Mouse (Mus musculus) hindbrain, embryonic 13.5 days (tissue): ENCODE measurements around the gene Tfb2m. TPM values are rescaled to one million over a fixed set of nuclear protein-coding genes. Genes with fewer than 3 reads are reported as not detected.

Experiments
- ATAC-seq: fragments of 200-750 bp; cut with Nextera tagmentation; 2 replicates; pipeline ENCODE4 v1.8.0; 2017; ENCODE audit warnings: moderate TSS enrichment; ENCODE audit not compliant: low FRiP score
- H3K27ac ChIP-seq: fragments of 300-500 bp; sonication (generic); 2 replicates; pipeline ENCODE4 v1.5.1; 2015; ENCODE audit warnings: inconsistent platforms, mild to moderate bottlenecking, moderate library complexity
- H3K27me3 ChIP-seq: fragments of 300-500 bp; sonication (generic); 2 replicates; pipeline ENCODE4 v1.6.1; 2015; ENCODE audit warnings: mild to moderate bottlenecking, inconsistent platforms
- H3K36me3 ChIP-seq: fragments of 300-500 bp; sonication (generic); 2 replicates; pipeline ENCODE4 v1.6.1; 2015; ENCODE audit warnings: mild to moderate bottlenecking, inconsistent platforms
- H3K4me1 ChIP-seq: fragments of 300-500 bp; sonication (generic); replicated peaks from 2 replicates; pipeline ENCODE4 v1.6.1; 2015; ENCODE audit warnings: inconsistent platforms
- H3K4me2 ChIP-seq: fragments of 300-500 bp; sonication (generic); 2 replicates; pipeline ENCODE4 v1.6.1; 2015; ENCODE audit warnings: inconsistent platforms, mild to moderate bottlenecking, moderate library complexity
- H3K4me3 ChIP-seq: fragments of 300-500 bp; sonication (generic); 2 replicates; pipeline ENCODE4 v1.5.1; 2015; ENCODE audit warnings: mild to moderate bottlenecking, inconsistent platforms
- H3K9ac ChIP-seq: fragments of 300-500 bp; sonication (generic); 2 replicates; pipeline ENCODE4 v1.6.1; 2015; ENCODE audit warnings: mild to moderate bottlenecking, inconsistent platforms
- H3K9me3 ChIP-seq: fragments of 300-500 bp; sonication (generic); 2 replicates; pipeline ENCODE4 v1.6.1; 2016; ENCODE audit warnings: inconsistent platforms
- WGBS: fragments of 180-500 bp; shearing (Covaris S2); methylation state at CpG from one replicate; pipeline ENCODE4 v1.1.7; 2015; 5-methylcytosine and 5-hydroxymethylcytosine counted together
- polyA plus RNA-seq: library from polyadenylated mRNA; unstranded; fragments of >200 nt; fragmentation: Nextera tagmentation; extraction: Ambion mirVana; gene quantifications from 2 replicates; pipeline ENCODE4 v1.2.1, GENCODE M21; 2015

Tfb2m gene
- polyA plus RNA-seq, 1 experiment from 2014 or later: 39.0 TPM

DNA sequence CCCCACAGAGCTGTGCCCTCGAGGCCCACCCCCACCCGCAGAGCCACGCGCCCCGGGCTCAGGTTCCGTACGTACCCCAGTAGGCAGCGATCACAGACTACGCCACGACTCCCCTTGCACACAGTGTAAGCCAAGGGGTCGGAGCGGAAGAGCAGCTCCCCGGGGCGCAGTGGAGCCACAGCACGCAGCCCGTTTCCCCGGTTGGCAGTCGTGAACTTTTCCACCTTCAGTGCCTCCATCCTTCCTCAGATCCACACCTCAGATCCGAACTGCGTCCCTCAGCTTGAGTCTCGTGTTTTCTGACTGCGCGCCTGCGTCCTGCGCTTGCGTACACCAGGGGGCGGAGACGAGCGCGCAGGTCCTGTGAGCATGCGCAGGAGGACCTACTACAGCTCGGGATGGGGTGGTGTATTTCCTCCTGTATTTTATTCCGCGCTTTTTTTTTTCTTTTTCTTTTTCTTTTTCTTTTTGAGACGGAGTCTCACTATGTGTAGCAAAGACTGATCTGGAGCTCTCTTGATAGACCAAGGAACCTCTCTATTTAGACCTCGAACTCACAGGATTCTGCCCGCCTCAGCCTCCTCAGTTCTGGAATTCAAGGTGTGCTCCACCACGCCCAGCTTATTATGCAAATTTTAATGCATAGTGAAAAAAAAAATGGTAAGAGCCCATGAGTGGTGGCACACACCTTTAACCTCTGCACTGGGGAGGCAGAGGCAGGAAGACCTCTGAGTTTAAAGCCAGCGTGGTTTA is 28.2 kb downstream of the Tfb2m start, which contains the start of gene Smyd3:
Gene Smyd3 (minus strand): TSS at position 329 of the 753 bp plus-strand sequence.
- Histone ChIP-seq H3K9ac (peak within 1 kb of the TSS; percentile 85), H3K27ac (no peak within 1 kb of the TSS), H3K27me3 (0 out of 2 replicates have a peak, but pooled peaks cover 3% of the 10 kb centered on the region), H3K36me3 (no peaks in the 10 kb centered on the region), H3K9me3 (no peaks in the 10 kb centered on the region), H3K4me2 (peak within 1 kb of the TSS; percentile 99), H3K4me1 (peaks cover 12% of the 10 kb centered on the region), H3K4me3 (peak within 1 kb of the TSS; percentile 79)
- WGBS: 7% methylated on average over 39 of the region's 39 CpGs
- ATAC-seq: peak; percentile 91

DNA sequence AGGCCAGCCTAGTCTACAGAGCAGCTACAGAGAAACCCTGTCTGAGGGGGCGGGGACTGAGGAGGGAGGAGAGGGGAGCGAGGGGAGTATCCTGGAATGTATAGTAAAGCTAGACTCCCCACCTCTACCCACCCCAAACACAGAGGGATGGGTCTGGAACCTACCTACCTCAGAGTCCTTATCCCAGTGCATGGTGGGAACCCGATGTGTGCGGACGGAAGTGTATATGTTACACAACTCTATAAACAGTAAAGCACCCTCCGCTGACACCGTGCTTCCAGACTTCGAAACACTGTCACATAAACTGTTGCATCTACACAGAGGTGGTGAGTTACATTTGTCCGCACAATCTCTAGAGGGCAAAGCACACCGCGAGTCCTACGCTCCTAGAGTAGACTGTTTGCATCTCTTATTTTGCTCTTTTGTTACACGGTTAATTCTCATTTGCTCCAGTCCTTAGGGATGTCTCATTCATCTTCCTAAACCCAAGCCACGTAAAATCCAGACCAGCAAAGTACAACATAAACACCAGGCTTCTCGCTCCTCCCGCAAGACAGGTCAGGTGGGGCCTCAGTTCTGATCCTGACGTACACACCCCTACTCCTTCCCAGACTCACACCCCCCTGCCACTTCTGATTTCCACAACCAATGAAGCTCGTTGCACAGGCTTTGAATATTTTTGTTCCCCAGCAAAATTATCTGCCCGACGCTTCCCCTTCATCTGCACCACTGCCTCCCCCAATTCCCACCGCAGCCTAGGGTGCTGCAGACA is 28.9 kb downstream of the Tfb2m start:
- Histone ChIP-seq H3K27ac (no peak overlapping the region), H3K36me3 (no peaks in the 10 kb centered on the region), H3K27me3 (0 out of 2 replicates have a peak, but pooled peaks cover 3% of the 10 kb centered on the region), H3K4me3 (peak overlapping the region; percentile 79), H3K4me2 (peak overlapping the region; percentile 99), H3K9ac (peak overlapping the region; percentile 85), H3K9me3 (no peaks in the 10 kb centered on the region), H3K4me1 (peaks cover 12% of the 10 kb centered on the region)
- peak; percentile 69 for ATAC-seq
- under 1% methylated on average over 21 of the region's 21 CpGs for WGBS

DNA sequence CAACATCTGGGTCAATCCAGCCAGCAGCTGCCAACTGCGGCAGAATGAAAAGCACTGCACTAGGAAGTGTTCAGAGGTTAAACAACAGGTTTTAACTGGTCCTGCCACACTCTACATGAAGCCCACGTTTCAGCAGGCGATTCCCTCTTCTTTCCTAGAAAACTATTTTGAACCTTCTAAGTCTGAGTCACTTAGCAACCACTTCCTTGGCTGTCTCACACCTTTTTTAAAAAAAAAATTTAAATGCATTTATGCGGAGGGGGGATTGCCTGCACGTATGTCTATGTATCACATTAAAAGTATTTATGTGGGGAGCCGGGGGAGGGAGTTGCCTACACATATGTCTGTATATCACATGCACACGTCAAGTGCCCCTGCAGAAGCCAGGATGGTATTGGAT is 34.2 kb downstream of the Tfb2m start:
- Histone ChIP-seq H3K4me3 (no peak overlapping the region), H3K27ac (no peak overlapping the region), H3K4me2 (no peak overlapping the region), H3K9me3 (no peaks in the 10 kb centered on the region), H3K9ac (no peak overlapping the region), H3K4me1 (peaks cover 5% of the 10 kb centered on the region), H3K27me3 (0 out of 2 replicates have a peak, but pooled peaks cover 3% of the 10 kb centered on the region), H3K36me3 (no peaks in the 10 kb centered on the region)
- ATAC-seq: no peak
- WGBS: 89% methylated on average over 7 of the region's 7 CpGs

GRCm38 (mm10) chr1:179510546-179511340 is 35.3 kb downstream of the Tfb2m start:
- H3K36me3 ChIP-seq: no peaks in the 10 kb centered on the region
- no peak overlapping the region for H3K27ac ChIP-seq
- no peak overlapping the region for H3K9ac ChIP-seq
- H3K4me2 ChIP-seq: no peak overlapping the region
- H3K4me1 ChIP-seq: no peaks in the 10 kb centered on the region
- H3K27me3 ChIP-seq: no peaks in the 10 kb centered on the region
- H3K4me3 ChIP-seq: no peak overlapping the region
- no peaks in the 10 kb centered on the region for H3K9me3 ChIP-seq
- WGBS: 88% methylated on average over 13 of the region's 13 CpGs
- no peak for ATAC-seq

DNA sequence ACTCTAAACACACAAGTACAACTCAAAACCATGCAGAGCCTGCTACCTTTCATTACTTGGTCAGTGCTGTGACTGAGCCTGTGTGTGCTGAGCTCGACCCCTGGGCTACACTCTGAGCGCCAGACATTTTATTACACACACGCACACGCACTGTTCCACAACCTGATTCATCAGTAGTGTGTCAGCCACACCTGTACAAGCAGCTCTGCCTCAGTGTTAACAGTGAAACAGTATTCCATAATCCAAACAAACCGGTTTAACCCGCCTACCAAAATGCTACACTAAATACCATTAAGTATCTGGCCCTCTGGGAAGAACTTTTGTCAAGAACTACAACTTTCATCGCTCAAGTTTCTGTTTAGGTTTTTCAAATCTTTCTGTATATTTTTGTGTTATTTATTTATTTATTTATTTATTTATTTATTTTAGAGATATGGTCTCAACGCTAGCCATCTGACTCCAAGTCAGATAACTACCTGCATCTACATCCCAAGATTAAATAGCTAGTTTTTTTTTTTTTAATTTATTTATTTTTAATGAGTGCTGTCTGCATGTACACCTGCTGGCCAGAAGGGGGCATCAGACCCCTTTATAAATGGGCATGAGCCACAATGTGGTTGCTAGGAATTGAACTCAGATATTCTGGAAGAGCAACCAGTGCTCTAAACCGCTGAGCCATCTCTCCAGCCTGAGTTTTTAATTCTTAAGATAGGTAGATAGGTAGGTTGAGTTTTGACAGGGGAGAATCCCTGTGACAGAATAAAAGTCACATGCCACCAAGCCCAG is 39.3 kb downstream of the Tfb2m start:
- Histone ChIP-seq H3K9me3 (no peaks in the 10 kb centered on the region), H3K36me3 (no peaks in the 10 kb centered on the region), H3K27me3 (no peaks in the 10 kb centered on the region), H3K9ac (no peak overlapping the region), H3K27ac (no peak overlapping the region), H3K4me2 (no peak overlapping the region), H3K4me3 (no peak overlapping the region), H3K4me1 (no peaks in the 10 kb centered on the region)
- WGBS: 67% methylated on average over 9 of the region's 9 CpGs
- no peak for ATAC-seq

DNA sequence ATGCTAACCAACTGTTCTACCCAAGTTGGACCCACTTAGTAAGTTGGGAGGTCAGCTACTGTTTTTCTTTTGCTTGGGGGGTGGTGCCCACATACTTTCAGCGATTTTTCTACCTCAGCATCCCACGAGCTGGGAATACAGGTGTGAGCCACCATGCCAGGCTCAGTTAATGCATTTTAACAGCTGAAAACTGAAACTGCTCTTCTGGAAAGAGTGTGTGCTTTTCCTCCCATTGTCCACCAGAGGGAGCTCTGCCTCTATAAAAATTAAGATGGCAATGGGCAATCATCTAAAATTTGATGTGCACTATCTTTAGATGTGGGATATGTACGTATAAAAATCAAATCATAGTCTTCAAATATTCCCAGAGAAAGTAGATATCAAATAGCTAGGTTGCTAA is 43.5 kb downstream of the Tfb2m start:
- no peak overlapping the region for H3K4me3 ChIP-seq
- no peaks in the 10 kb centered on the region for H3K27me3 ChIP-seq
- no peak overlapping the region for H3K27ac ChIP-seq
- no peak for ATAC-seq
- no peak overlapping the region for H3K4me2 ChIP-seq
- no peaks in the 10 kb centered on the region for H3K36me3 ChIP-seq
- 23% methylated on average over 3 of the region's 3 CpGs for WGBS
- no peaks in the 10 kb centered on the region for H3K4me1 ChIP-seq
- no peaks in the 10 kb centered on the region for H3K9me3 ChIP-seq
- H3K9ac ChIP-seq: no peak overlapping the region

DNA sequence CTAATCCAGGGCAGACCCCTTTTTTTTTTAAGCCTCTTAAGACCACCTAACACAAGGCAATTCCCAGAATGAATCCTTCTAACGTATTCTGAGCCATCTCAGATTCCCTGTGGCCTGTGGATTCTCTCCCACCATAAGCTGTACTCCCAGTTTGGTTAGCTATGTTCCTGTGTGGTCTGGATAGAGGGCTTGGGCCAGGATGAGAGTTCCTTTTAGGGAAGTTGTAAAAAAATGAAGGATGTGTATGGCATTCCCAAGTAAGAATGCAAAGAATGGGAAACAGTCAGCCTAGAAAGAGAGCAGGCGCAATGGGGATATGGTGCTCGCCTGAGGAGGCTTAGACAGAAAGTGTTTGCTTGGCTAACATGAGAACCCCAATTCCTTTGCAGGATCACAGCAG is 46.8 kb downstream of the Tfb2m start:
- no peak overlapping the region for H3K4me3 ChIP-seq
- 85% methylated on average over 3 of the region's 3 CpGs for WGBS
- H3K9me3 ChIP-seq: no peaks in the 10 kb centered on the region
- no peak overlapping the region for H3K27ac ChIP-seq
- H3K4me1 ChIP-seq: no peaks in the 10 kb centered on the region
- H3K36me3 ChIP-seq: no peaks in the 10 kb centered on the region
- no peaks in the 10 kb centered on the region for H3K27me3 ChIP-seq
- no peak overlapping the region for H3K4me2 ChIP-seq
- H3K9ac ChIP-seq: no peak overlapping the region
- no peak for ATAC-seq

- no peaks in the 10 kb centered on the region for H3K27me3 ChIP-seq
- H3K36me3 ChIP-seq: no peaks in the 10 kb centered on the region
- no peak overlapping the region for H3K9ac ChIP-seq
- H3K27ac ChIP-seq: no peak overlapping the region
- 0 out of 2 replicates have a peak, but pooled peaks cover 4% of the 10 kb centered on the region for H3K4me1 ChIP-seq
- H3K9me3 ChIP-seq: 0 out of 2 replicates have a peak, but pooled peaks cover 3% of the 10 kb centered on the region
- H3K4me3 ChIP-seq: no peak overlapping the region
- H3K4me2 ChIP-seq: no peak overlapping the region
- no peak for ATAC-seq
- 86% methylated on average over 5 of the region's 5 CpGs for WGBS
These were observed 53.2 kb downstream of the Tfb2m start for GRCm38 (mm10) chr1:179492908-179493307.

DNA sequence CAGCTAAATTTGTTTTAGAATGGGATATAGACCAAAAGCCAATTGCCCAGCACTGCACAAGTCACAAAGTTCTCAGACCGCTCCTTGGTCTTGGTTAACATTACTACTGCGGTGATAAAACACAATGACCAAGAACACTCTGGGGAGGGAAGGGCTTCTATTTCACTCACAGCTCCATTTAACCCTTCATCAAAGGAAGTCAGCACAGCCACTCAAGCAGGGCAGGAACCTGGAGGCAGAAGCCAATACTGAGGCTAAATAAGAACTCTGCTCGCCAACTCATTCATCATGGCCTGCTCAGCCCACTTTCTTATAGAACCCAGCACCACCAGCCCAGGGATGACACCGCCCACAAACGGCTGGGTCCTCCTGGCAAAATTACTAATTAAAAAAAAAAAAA is 57.5 kb downstream of the Tfb2m start:
- Histone ChIP-seq H3K27ac (no peak overlapping the region), H3K36me3 (no peaks in the 10 kb centered on the region), H3K9me3 (0 out of 2 replicates have a peak, but pooled peaks cover 3% of the 10 kb centered on the region), H3K4me1 (0 out of 2 replicates have a peak, but pooled peaks cover 11% of the 10 kb centered on the region), H3K9ac (no peak overlapping the region), H3K4me2 (no peak overlapping the region), H3K4me3 (no peak overlapping the region), H3K27me3 (no peaks in the 10 kb centered on the region)
- ATAC-seq: no peak
- 94% methylated on average over 5 of the region's 5 CpGs for WGBS

DNA sequence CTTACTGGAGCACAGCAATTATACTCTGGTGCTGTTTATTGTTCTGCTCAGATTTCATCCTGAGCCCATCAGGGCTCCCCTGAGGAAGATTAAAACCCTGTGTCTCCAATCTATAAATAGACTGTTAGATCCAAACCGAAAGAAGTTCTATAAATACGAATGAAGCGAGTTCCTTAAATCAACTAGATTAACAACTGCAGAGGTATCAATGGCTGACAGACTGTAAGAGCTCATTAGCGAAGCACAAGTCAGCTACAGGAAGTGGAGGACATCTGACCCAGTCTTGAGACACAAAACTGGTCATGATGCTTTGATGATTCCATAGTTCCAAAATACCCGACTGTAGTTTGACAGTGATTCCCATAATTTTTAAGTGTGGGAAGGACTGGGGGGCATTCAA is 58.1 kb downstream of the Tfb2m start:
- no peaks in the 10 kb centered on the region for H3K36me3 ChIP-seq
- WGBS: 66% methylated on average over 5 of the region's 5 CpGs
- ATAC-seq: no peak

GRCm38 (mm10) chr1:179487238-179487637 is 58.8 kb downstream of the Tfb2m start:
- H3K9me3 ChIP-seq: 0 out of 2 replicates have a peak, but pooled peaks cover 3% of the 10 kb centered on the region
- H3K4me3 ChIP-seq: no peak overlapping the region
- no peak overlapping the region for H3K4me2 ChIP-seq
- ATAC-seq: no peak
- H3K36me3 ChIP-seq: no peaks in the 10 kb centered on the region
- H3K9ac ChIP-seq: no peak overlapping the region
- H3K27me3 ChIP-seq: no peaks in the 10 kb centered on the region
- H3K4me1 ChIP-seq: 0 out of 2 replicates have a peak, but pooled peaks cover 11% of the 10 kb centered on the region
- WGBS: 89% methylated on average over 2 of the region's 2 CpGs
- no peak overlapping the region for H3K27ac ChIP-seq

More for the DNA sequence above, 58.1 kb downstream of the Tfb2m start:
- Histone ChIP-seq H3K4me1 (0 out of 2 replicates have a peak, but pooled peaks cover 11% of the 10 kb centered on the region), H3K27me3 (no peaks in the 10 kb centered on the region), H3K27ac (no peak overlapping the region), H3K9ac (no peak overlapping the region), H3K9me3 (0 out of 2 replicates have a peak, but pooled peaks cover 3% of the 10 kb centered on the region), H3K4me3 (no peak overlapping the region), H3K4me2 (no peak overlapping the region)
